Mouse (Mus musculus) liver, postnatal 0 days (tissue): ENCODE results near the gene Vps45.

Experiments used
- CTCF ChIP-seq: sonication (generic); IDR thresholded peaks from 2 replicates; pipeline ENCODE4 v1.5.1; 2016; ENCODE audit warnings: antibody characterized with exemption, low read depth
- EP300 ChIP-seq: IDR thresholded peaks from 2 replicates; pipeline ENCODE4 v1.6.1; 2016; ENCODE audit warnings: antibody characterized with exemption, low read depth, mild to moderate bottlenecking

DNA sequence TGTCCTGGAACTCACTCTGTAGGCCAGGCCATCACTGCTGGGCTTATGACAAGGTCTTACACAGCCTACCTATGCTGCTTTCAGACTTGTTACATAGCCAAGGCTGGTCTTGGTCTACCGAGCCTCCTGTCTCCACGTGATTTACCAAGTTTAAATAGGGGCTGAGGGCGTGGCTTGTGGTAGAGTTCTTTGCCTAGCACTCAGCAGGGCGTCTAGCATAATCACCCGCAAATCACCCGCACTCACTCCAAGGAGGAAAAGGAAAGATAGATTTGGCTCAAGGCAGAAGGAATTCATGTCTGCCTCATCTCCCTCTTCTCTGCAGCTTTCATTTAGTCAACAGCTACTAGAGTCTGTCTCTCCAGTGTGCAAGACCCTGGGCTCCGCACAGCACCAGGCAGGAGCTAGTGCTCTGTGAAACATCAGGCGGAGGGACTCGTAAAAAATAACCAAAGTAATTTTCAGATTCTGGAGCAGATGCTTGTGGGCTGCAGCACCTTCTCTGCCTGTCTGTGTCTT lies 61.0 kb downstream of the Vps45 start:
- TF ChIP-seq CTCF (no peak), EP300 (no peak)
